Mouse (Mus musculus): ENCODE data around the gene Ubxn6. TPM values are rescaled to one million over a fixed set of nuclear protein-coding genes. Genes with fewer than 3 reads are reported as not detected.

Gene Ubxn6
- polyA plus RNA-seq, 1 experiment from 2014 or later: 79.6 TPM

GRCm38 (mm10) chr17:56039345-56039744 lies 35.5 kb downstream of the Ubxn6 start:
- H3K4me3 ChIP-seq: 0 out of 2 replicates have a peak overlapping the region, but pooled peaks have one; percentile 74

GRCm38 (mm10) chr17:56038583-56039261 lies 36.1 kb downstream of the Ubxn6 start:
- H3K9me3 ChIP-seq: no peaks in the 10 kb centered on the region
- H3K27ac ChIP-seq (replicated peaks): no peak overlapping the region
- peaks cover 39% of the 10 kb centered on the region for H3K4me1 ChIP-seq (replicated peaks)
- H3K4me2 ChIP-seq: no peak overlapping the region
- WGBS: 83% methylated on average over 8 of the region's 8 CpGs
- H3K9ac ChIP-seq: no peak overlapping the region
- no peak for ATAC-seq (ENCODE audit: low read depth)
- no peak overlapping the region for H3K4me3 ChIP-seq
- no peaks in the 10 kb centered on the region for H3K27me3 ChIP-seq
- peaks cover 15% of the 10 kb centered on the region for H3K36me3 ChIP-seq

More at GRCm38 (mm10) chr17:56039345-56039744, 35.5 kb downstream of the Ubxn6 start:
- no peaks in the 10 kb centered on the region for H3K9me3 ChIP-seq
- ATAC-seq (ENCODE audit: low read depth): no peak
- peaks cover 33% of the 10 kb centered on the region for H3K4me1 ChIP-seq (replicated peaks)
- H3K27ac ChIP-seq (replicated peaks): peak overlapping the region; percentile 81; the same call in 1 of the 2 replicates
- no peaks in the 10 kb centered on the region for H3K27me3 ChIP-seq
- 80% methylated on average over 4 of the region's 4 CpGs for WGBS
- H3K4me2 ChIP-seq: peak overlapping the region; percentile 86
- peaks cover 14% of the 10 kb centered on the region for H3K36me3 ChIP-seq
- no peak overlapping the region for H3K9ac ChIP-seq

DNA sequence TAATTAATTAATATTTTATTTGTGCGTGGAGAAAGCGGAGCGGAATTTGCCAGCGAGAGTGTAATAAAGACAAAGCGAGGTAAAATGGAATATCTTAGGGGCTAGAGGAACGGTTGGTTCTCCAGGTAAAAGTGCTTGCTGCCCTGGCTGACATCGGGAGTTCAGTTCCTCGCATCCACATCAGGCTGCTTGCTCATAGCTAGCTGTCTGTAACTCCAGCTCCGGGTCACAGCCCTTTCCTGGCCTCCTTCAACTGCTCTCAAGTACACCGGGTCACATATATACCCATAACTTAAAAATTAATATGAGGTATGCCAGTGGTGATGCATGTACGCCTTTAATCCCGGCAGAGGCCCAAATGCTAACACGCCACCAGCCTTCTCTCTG lies 37.9 kb downstream of the Ubxn6 start:
- peak overlapping the region; percentile 10; the same call in 1 of the 2 replicates for H3K9ac ChIP-seq
- peaks cover 21% of the 10 kb centered on the region for H3K36me3 ChIP-seq
- peaks cover 58% of the 10 kb centered on the region for H3K4me1 ChIP-seq (replicated peaks)
- H3K27me3 ChIP-seq: no peaks in the 10 kb centered on the region
- H3K4me2 ChIP-seq: peak overlapping the region; percentile 67
- 40% methylated on average over 13 of the region's 13 CpGs for WGBS
- peak; percentile 47 for ATAC-seq (ENCODE audit: low read depth)
- H3K4me3 ChIP-seq: peak overlapping the region; percentile 21
- 0 out of 2 replicates have a peak overlapping the region, but pooled peaks have one; percentile 3 for H3K27ac ChIP-seq (replicated peaks)
- H3K9me3 ChIP-seq: no peaks in the 10 kb centered on the region

DNA sequence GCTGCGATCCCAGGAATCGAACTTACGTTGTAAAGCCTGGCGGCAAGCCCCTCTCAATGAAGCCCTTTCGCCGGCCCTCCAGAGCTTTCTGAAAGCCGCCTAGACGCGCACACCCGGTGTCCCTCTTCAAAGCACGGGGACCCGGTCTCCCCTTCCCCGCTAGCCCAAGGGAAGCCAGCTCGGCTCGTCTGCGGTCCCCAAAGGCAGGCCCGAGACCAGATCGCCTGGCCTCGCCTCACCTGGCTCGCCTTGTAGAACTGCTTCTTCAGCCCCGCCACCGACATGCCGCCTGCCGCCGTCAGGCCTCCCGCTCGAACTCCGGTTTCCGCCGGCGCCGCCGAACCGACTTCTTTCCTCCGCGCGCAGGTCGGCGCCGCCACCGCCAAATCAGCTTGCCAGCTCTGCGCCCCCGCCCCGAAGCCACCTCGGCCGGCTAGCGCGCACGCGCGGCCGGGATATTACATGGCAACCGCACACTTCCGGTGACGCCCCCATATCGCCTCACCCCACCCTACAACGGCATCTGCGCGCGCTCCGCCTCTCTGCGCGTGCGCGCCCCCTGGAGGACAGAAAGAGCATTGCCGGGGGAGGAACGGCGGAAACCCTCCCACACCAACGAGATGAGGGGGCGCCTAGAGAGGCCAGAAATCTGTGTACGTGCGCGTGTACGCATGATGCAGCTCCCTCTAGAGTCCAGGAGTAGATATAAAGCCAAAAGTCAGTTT lies 38.5 kb downstream of the Ubxn6 start, which contains the start of gene Sh3gl1:
TSS of gene Sh3gl1 (minus strand) at position 460 of the 725 bp plus-strand sequence.
- peak within 1 kb of the TSS; percentile 90 for H3K27ac ChIP-seq (replicated peaks)
- H3K4me3 ChIP-seq: peak within 1 kb of the TSS; percentile 89
- H3K9ac ChIP-seq: peak within 1 kb of the TSS; percentile 91
- under 1% methylated on average over 74 of the region's 74 CpGs for WGBS
- peak within 1 kb of the TSS; percentile 67 for H3K4me2 ChIP-seq
- peaks cover 58% of the 10 kb centered on the region for H3K4me1 ChIP-seq (replicated peaks)
- no peaks in the 10 kb centered on the region for H3K27me3 ChIP-seq
- ATAC-seq (ENCODE audit: low read depth): peak; percentile 91
- peaks cover 23% of the 10 kb centered on the region for H3K36me3 ChIP-seq
- H3K9me3 ChIP-seq: no peaks in the 10 kb centered on the region

DNA sequence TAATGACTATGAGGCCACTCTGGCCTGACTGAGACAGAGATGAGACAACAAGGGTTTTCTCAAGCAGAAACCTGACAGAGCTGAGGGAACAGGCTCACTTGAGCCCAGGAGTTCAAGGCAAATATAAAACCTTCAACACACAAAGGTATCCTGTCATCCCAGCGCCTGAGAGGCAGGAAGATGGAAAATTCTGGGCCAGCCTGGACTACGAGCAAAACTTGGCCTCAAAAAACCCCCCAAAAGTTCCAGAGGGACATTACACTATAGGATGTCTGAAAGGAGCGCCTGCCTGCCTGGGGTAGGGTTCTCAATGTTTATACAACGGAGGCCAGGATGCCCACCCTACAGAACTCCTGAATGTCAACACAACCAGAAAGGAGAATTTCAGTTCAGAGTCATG lies 39.6 kb downstream of the Ubxn6 start:
- no peak for ATAC-seq (ENCODE audit: low read depth)
- peaks cover 28% of the 10 kb centered on the region for H3K36me3 ChIP-seq
- no peaks in the 10 kb centered on the region for H3K9me3 ChIP-seq
- H3K9ac ChIP-seq: peak overlapping the region; percentile 91
- WGBS: 85% methylated on average over 4 of the region's 4 CpGs
- H3K4me2 ChIP-seq: peak overlapping the region; percentile 67
- no peaks in the 10 kb centered on the region for H3K27me3 ChIP-seq
- H3K4me1 ChIP-seq (replicated peaks): peaks cover 56% of the 10 kb centered on the region
- no peak overlapping the region for H3K27ac ChIP-seq (replicated peaks)
- peak overlapping the region; percentile 89 for H3K4me3 ChIP-seq

GRCm38 (mm10) chr17:56034726-56035100 lies 40.1 kb downstream of the Ubxn6 start:
- no peaks in the 10 kb centered on the region for H3K9me3 ChIP-seq
- WGBS: 88% methylated on average over 6 of the region's 6 CpGs
- H3K9ac ChIP-seq: peak overlapping the region; percentile 91
- H3K4me2 ChIP-seq: peak overlapping the region; percentile 67
- peak overlapping the region; percentile 4; the same call in 1 of the 2 replicates for H3K4me3 ChIP-seq
- H3K4me1 ChIP-seq (replicated peaks): peaks cover 56% of the 10 kb centered on the region
- peaks cover 29% of the 10 kb centered on the region for H3K36me3 ChIP-seq
- no peak for ATAC-seq (ENCODE audit: low read depth)
- H3K27me3 ChIP-seq: no peaks in the 10 kb centered on the region
- H3K27ac ChIP-seq (replicated peaks): no peak overlapping the region

DNA sequence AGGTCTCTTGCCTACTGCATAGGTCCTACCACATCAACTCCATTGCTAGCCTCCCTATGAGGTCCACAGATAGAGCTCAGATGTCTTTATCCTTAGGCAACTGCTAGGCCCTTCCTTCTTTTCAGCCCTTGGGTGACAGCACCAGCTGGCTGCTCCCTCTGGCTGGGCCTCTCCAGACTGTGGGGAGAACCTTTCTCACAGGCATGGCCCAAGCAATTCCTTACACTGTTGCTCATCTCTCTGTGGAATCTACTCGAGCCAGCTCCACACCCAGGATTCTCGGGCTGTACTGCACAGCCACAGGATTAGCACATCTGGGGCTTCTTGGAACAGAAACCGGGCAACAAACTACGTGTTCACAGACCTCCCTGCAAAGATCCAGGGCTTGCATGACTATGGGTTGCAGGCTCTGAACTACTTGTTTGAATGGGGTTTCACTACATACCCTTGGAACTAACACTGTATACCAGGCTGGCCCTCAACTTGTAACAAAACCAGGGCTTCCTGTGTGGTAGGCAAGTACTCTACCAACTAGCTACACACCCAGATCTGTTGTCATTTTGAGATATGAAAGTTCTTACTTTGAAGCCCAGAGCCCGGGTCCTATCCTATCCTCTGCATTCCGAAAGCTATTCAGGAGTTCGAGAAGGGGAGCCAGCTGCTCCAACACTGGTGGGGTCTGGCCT lies 40.6 kb downstream of the Ubxn6 start:
- WGBS: 88% methylated on average over 7 of the region's 7 CpGs
- H3K4me3 ChIP-seq: peak overlapping the region; percentile 4; the same call in 1 of the 2 replicates
- H3K27me3 ChIP-seq: no peaks in the 10 kb centered on the region
- H3K9me3 ChIP-seq: no peaks in the 10 kb centered on the region
- H3K27ac ChIP-seq (replicated peaks): no peak overlapping the region
- peak overlapping the region; percentile 91 for H3K9ac ChIP-seq
- peak overlapping the region; percentile 67 for H3K4me2 ChIP-seq
- H3K36me3 ChIP-seq: peaks cover 35% of the 10 kb centered on the region
- ATAC-seq (ENCODE audit: low read depth): no peak
- peaks cover 62% of the 10 kb centered on the region for H3K4me1 ChIP-seq (replicated peaks)

DNA sequence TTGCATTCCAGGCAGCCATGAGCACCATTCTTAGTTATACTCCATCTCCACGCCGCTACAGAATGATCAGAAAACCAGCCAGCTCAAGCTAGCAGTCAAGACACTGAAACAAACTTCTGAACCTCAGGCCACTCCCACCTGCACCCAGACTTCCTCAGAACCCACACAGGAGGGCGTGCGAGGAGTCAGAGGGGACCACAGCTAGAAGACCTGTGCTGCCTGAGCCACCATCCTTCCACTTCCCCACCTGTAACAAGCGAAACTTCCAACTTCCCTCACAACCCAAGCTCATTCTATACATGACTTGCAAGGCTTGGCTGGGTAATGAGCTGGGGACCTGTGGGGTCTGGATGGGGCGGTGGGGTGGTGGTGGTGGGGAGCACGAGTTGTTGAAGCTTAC lies 42.0 kb downstream of the Ubxn6 start:
- Histone ChIP-seq H3K36me3 (peaks cover 46% of the 10 kb centered on the region), H3K4me1 (replicated peaks) (peaks cover 66% of the 10 kb centered on the region), H3K9ac (peak overlapping the region; percentile 22; the same call in 1 of the 2 replicates), H3K27me3 (no peaks in the 10 kb centered on the region), H3K9me3 (no peaks in the 10 kb centered on the region), H3K4me2 (no peak overlapping the region), H3K27ac (replicated peaks) (no peak overlapping the region), H3K4me3 (no peak overlapping the region)
- no peak for ATAC-seq (ENCODE audit: low read depth)
- 81% methylated on average over 7 of the region's 7 CpGs for WGBS

DNA sequence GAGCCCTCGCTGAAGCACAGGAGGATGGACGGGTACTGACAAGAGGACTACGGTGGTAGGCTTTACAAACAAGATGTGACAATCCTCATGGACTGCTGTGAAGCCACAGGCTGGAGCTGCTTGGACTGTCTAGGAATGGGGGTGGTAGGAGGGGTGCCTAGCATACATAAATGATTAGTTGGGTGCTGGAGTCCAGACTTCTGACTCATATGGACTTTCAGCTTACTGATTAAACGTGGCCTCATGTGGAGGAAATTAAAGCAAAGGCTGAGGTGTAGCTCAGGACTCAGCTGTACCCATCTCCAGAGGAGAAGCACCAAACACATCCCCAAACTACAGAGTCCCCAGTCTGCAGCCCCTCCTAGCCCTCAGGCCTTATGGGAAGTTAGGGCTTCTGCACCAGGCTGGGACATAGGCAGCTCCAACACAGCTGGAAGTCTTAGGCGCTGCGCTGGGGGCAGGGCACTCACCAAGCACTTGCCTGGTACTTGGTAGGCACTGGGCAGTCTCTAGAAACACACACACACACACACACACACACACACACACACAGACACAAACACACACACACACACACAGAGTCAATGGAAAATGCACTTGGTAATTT lies 42.6 kb downstream of the Ubxn6 start:
- H3K9me3 ChIP-seq: no peaks in the 10 kb centered on the region
- WGBS: 84% methylated on average over 6 of the region's 6 CpGs
- H3K4me2 ChIP-seq: no peak overlapping the region
- no peak overlapping the region for H3K4me3 ChIP-seq
- H3K4me1 ChIP-seq (replicated peaks): peaks cover 71% of the 10 kb centered on the region
- peak overlapping the region; percentile 22; the same call in 1 of the 2 replicates for H3K9ac ChIP-seq
- ATAC-seq (ENCODE audit: low read depth): no peak
- no peak overlapping the region for H3K27ac ChIP-seq (replicated peaks)
- no peaks in the 10 kb centered on the region for H3K27me3 ChIP-seq
- peaks cover 48% of the 10 kb centered on the region for H3K36me3 ChIP-seq

GRCm38 (mm10) chr17:56031431-56031830 lies 43.4 kb downstream of the Ubxn6 start:
- WGBS: 93% methylated on average over 7 of the region's 7 CpGs
- Histone ChIP-seq H3K4me3 (no peak overlapping the region), H3K9me3 (no peaks in the 10 kb centered on the region), H3K36me3 (peaks cover 48% of the 10 kb centered on the region), H3K4me1 (replicated peaks) (peaks cover 76% of the 10 kb centered on the region), H3K4me2 (no peak overlapping the region), H3K27ac (replicated peaks) (no peak overlapping the region), H3K9ac (no peak overlapping the region), H3K27me3 (no peaks in the 10 kb centered on the region)
- no peak for ATAC-seq (ENCODE audit: low read depth)

DNA sequence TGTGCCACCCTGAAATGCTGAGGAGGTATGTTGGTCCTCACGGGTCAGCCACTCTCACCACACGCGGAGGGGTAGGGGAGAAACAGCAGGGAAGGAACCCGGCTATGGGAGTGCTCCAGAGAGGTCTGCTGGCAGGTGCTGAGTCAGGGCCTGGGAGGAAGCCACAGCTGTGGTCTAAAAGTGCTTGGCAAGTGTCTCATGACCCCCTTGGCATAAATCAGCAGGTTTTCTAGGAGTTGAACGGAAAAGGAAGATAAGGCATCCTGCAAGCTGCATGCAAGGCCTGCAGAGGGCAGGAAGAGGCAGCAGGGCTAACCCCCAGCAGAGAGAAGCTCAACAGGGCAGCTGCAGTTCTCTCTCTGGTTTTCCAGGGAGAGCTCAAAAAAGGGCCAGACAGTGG lies 43.9 kb downstream of the Ubxn6 start:
- H3K27ac ChIP-seq (replicated peaks): no peak overlapping the region
- no peak overlapping the region for H3K4me2 ChIP-seq
- WGBS: 68% methylated on average over 5 of the region's 5 CpGs
- H3K36me3 ChIP-seq: peaks cover 48% of the 10 kb centered on the region
- H3K4me3 ChIP-seq: no peak overlapping the region
- H3K9ac ChIP-seq: no peak overlapping the region
- H3K4me1 ChIP-seq (replicated peaks): peaks cover 75% of the 10 kb centered on the region
- ATAC-seq (ENCODE audit: low read depth): no peak
- H3K9me3 ChIP-seq: no peaks in the 10 kb centered on the region
- no peaks in the 10 kb centered on the region for H3K27me3 ChIP-seq
